Mouse (Mus musculus) lung, postnatal 4 days (tissue): ENCODE results near the gene Dnm3.

Experiments
- DNase-seq, 2 experiments: peaks; one replicate each; pipeline ENCODE4 v3.0.0; 2021

Dnm3 gene

GRCm38 (mm10) chr1:161979536-161979935, 498.3 kb downstream of the Dnm3 start, which contains the start of gene 4930558K02Rik:
TSS of gene 4930558K02Rik (minus strand) at chr1:161979636.
- DNase-seq: no peak

- DNase-seq: no peak
Observed at GRCm38 (mm10) chr1:161978173-161978700, 499.6 kb downstream of the Dnm3 start.

- DNase-seq: no peak
Observed at GRCm38 (mm10) chr1:161977331-161977730, 500.5 kb downstream of the Dnm3 start.

GRCm38 (mm10) chr1:161976255-161977182, 501.3 kb downstream of the Dnm3 start:
- DNase-seq: peak in 1 of 2 experiments; percentile 85

GRCm38 (mm10) chr1:161972233-161972632, 505.6 kb downstream of the Dnm3 start:
- no peak for DNase-seq

GRCm38 (mm10) chr1:161970874-161971273, 507.0 kb downstream of the Dnm3 start:
- DNase-seq: no peak

- peak; percentile 96 to 97 for DNase-seq
Observed at GRCm38 (mm10) chr1:161968589-161969407, 509.0 kb downstream of the Dnm3 start, which contains the start of gene Pigc. TSS of gene Pigc (plus strand) at chr1:161969186.

- DNase-seq: no peak
Observed at GRCm38 (mm10) chr1:161967936-161968335, 509.9 kb downstream of the Dnm3 start.

- no peak for DNase-seq
Observed at GRCm38 (mm10) chr1:161962465-161963377, 515.1 kb downstream of the Dnm3 start.

- DNase-seq: no peak
Observed at GRCm38 (mm10) chr1:161957964-161958950, 519.6 kb downstream of the Dnm3 start.

GRCm38 (mm10) chr1:161955846-161956245, 522.0 kb downstream of the Dnm3 start:
- DNase-seq: no peak

GRCm38 (mm10) chr1:161952599-161952998, 525.2 kb downstream of the Dnm3 start:
- DNase-seq: no peak

- DNase-seq: no peak
Observed at GRCm38 (mm10) chr1:161951009-161951779, 526.6 kb downstream of the Dnm3 start.

- no peak for DNase-seq
Observed at GRCm38 (mm10) chr1:161942082-161942481, 535.8 kb downstream of the Dnm3 start.
